Mouse (Mus musculus) myocyte (in vitro differentiated cells): ENCODE results near the gene Slc9a1.

Source experiments
- CEBPB ChIP-seq: IDR thresholded peaks from 2 replicates; pipeline ENCODE4 v1.6.1; 2011; ENCODE audit warnings: mild to moderate bottlenecking, moderate library complexity; ENCODE audit not compliant: poor library complexity, insufficient read depth, severe bottlenecking
- MAX ChIP-seq: IDR thresholded peaks from one replicate; pipeline ENCODE4 v1.6.1; 2011; ENCODE audit warnings: low read depth, mild to moderate bottlenecking, control low read depth
- MYOD1 ChIP-seq, 3 experiments: IDR thresholded peaks; one replicate each; pipeline ENCODE4 v1.6.1; 2011; ENCODE audit warnings: control low read depth in 2 of 3, low read depth in 2 of 3, mild to moderate bottlenecking in 2 of 3, moderate library complexity in 1 of 3; ENCODE audit not compliant: insufficient read length in 2 of 3, control insufficient read depth in 1 of 3
- MYOG ChIP-seq, 3 experiments: IDR thresholded peaks; one replicate each; pipeline ENCODE4 v1.6.1; 2011; ENCODE audit warnings: control low read depth in 2 of 3, low read depth in 2 of 3, mild to moderate bottlenecking in 2 of 3; ENCODE audit not compliant: insufficient read length in 2 of 3, control insufficient read depth in 1 of 3, insufficient read depth in 1 of 3
- POLR2A ChIP-seq: IDR thresholded peaks from one replicate; pipeline ENCODE4 v1.6.1; 2011; ENCODE audit warnings: low read depth, mild to moderate bottlenecking, control low read depth, moderate library complexity; ENCODE audit not compliant: insufficient read length
- POLR2AphosphoS2 ChIP-seq: IDR thresholded peaks from one replicate; pipeline ENCODE4 v1.6.1; 2011; ENCODE audit warnings: low read depth, control low read depth; ENCODE audit not compliant: insufficient read length
- SRF ChIP-seq: IDR thresholded peaks from one replicate; pipeline ENCODE4 v1.6.1; 2011; ENCODE audit warnings: low read depth; ENCODE audit not compliant: control insufficient read depth, insufficient read length
- TCF12 ChIP-seq: IDR thresholded peaks from one replicate; pipeline ENCODE4 v1.6.1; 2011; ENCODE audit warnings: mild to moderate bottlenecking, control low read depth; ENCODE audit not compliant: poor library complexity, insufficient read depth, severe bottlenecking
- USF1 ChIP-seq: IDR thresholded peaks from one replicate; pipeline ENCODE4 v1.6.1; 2011; ENCODE audit warnings: low read depth, mild to moderate bottlenecking, control low read depth, moderate library complexity

DNA sequence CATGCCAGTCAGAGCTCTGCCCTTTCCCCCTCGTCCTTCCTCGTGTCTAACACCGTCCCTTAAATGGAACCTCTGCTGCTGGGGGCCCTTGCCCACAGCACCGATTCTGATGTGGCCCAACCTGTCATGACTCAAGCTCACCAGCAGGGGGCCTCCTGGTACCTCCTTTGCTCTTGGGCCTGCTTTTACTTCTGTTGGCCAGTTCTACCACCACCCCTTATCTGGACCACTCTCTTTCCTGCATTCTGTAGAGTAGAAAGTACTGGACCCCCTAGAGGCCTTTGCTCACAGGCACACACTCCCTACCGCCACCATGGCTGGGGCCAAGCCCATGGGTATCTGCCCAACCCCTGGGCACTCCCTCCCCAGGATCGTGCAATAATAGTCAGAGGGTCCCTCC, 53.6 kb downstream of the Slc9a1 start:
- TF ChIP-seq POLR2A (no peak), MYOD1 (IDR thresholded peaks at IDR 0.05; ENCODE audit: control insufficient read depth in 1 of 3, insufficient read length in 2 of 3, low read depth in 2 of 3) (no peak), POLR2AphosphoS2 (no peak), MYOG (IDR thresholded peaks at IDR 0.05; ENCODE audit: control insufficient read depth in 1 of 3, insufficient read depth in 1 of 3, insufficient read length in 2 of 3, low read depth in 2 of 3) (no peak), MAX (no peak), CEBPB (no peak), USF1 (no peak), TCF12 (no peak), SRF (no peak)
